Mouse (Mus musculus): ENCODE data around the gene Siglecg.
A peak's percentile ranks its signal among the peaks of the same experiment; 100 is the strongest.
"Not testable (repeated sequence)": the region's sequence is repeated elsewhere in the genome, so short reads cannot be mapped to it uniquely, and the experiment has no call there.

The Siglecg gene

DNA sequence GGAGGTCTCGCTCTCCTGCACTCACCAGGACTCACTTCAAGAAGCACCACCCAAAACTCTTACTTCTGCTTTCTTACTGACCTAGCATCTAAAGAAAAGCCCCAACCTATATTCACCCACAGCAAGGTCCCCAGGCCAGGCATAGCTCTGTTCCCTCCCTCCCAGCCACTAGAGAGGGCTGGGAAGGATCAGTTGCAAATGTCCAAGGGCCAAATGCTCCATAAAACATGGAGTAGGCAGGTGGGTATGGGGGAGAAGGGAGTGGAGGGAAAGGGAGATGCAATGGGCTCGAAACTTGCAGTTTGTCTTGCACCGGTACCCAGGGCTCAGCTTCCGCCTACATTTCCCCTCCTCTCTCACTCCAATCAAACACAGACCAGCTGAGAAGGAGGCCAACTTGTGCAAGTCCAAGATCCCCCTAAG is at the start of gene Siglecg:
Siglecg (plus strand) TSS at position 74 of the 423 bp plus-strand sequence.
- peak; percentile 45 to 54 for DNase-seq

DNA sequence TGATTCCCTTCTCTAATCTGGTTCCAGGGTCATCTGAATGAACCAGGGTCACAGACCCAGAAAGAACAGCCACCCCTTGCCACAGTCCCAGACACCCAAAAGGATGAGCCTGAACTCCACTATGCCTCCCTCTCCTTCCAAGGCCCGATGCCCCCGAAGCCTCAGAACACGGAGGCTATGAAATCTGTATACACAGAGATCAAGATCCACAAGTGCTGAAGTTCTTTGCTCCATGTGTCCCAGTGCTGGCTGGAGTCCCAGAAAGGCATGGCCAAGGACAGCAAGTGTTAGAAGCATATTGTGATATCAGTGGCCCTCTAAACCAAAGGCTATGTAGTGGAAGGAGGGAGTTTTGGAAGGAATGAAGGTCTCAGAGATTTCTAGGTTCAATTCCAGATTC is 49.4 kb upstream of the Siglecg start:
- DNase-seq: no peak

DNA sequence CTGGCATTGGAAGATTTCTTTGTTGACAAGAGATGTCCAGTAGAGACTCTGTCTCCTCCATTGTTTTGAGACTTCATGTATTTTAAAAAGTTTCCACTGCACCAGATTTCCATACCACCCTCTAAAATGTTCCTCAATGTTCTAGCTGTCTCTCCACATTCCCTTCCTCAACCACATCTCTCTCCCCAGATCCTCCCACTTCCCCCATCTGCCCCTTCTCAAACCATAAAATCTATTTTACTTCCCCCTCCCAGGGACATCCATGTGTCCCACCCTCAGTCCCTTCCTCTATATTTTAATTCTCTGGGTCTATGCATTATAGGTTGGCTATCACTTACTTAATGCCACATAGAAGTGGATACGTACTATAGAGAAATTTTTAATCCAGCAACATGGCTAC is 46.6 kb upstream of the Siglecg start:
- no peak for DNase-seq

DNA sequence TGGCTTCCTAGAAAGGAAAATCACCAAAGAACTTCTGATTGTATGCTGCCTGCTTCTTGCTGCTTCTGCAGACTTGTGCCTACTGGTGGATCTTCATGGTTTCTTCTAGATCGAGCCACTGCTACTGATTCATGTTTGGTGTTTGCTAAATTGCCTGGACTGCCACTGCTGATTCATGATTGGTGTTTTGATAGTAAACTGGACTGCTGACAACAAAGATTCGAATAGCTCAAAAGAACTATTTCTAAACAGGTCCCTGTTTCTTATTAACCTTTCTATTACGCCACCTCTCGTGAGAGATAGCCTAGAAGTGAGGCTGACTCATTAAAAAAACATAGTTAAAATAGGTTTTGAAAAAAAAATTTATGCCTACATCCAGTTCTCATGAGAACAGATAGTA is 46.0 kb upstream of the Siglecg start:
- DNase-seq: no peak

DNA sequence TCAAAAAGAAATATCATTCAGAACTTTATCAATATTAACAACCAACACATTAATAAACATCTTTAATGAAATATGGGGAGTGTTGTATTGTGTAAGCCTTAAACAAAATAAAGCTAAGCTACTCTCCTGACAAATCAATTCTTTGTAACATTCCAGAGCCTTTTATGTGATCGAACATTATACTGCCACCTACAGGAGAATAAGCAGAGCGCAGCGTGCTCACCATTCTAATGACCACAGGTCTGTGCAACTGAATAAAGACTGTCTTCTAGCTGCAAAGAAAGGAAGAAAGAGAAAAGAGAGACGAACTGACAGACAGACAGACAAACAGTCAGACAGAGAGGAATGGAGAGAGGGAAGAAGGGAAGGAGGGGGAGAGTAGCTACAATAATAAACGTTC is 29.8 kb upstream of the Siglecg start:
- DNase-seq: peak in 1 of 2 experiments; percentile 28

DNA sequence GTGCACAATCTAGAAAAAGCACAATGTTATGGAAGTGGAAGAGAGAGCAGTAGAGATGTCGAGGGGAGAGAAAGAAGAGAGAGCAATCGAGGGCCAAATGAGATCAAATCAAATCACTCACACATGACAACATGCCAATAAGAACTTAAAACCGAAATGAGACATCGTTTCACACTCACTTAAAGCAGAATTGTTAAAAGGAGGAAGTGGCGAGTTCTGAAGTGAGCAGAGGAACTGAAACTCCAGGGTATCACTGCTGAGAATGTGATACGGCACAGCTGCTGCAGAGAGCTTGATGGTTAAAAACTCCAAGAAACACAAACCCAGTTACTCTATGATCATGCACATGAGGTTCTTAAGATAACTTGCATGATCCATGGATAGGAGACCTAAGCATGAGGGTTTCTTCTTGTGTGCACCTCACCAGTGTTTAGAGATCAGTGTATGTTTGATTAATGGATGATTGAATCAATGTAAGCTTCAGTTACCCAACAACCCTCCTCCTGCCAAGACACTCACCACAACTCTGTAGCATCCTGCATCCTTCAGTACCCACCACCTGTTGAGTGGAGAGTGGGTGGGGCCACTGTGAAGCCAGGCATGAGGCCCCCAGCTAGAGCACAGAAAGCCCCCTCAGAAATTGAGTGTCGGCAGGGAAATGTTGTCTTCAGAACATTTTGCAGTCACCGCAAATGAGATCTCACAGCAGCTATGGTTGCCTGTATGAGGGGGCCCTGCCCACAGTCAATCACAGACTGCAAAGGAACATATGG is 15.5 kb upstream of the Siglecg start:
- DNase-seq: peak; percentile 38 to 44

DNA sequence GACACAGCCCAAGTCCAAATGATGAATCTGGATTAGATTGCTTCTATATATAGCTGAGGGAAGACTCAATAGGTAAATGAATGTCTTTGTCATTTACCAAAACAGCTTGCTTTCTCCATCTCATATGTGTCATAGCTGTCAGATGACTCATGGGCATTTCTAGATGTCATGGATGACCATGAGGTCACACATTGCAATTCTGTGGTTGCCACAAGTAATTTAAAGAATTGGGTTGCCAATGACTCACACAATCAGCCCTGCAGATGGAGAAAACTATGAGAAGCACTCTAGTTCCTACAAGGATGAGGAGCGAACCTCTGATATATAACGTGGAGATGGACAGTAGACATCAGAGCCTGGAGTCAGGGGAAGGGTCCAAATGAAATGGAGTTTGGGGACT is 8.5 kb upstream of the Siglecg start:
- DNase-seq: no peak

DNA sequence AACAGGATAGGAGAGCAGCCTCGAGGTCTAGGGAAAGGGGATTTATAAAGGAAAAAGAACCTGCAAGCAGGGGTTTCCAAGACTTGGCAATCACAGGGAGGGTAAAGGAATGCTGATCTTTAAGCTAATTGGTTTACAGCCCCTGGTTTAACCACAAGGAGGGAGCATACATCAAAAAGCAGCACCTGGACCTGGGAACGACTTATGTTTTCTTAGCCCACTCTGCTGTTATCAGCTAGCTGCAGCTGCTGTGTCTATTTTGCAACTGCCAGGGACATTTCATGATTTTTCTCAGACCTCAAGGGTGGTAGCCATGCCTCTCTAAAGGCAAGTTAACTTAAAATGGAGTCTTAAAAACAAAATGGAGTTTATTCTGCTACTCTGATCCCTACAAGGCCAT is 5.3 kb upstream of the Siglecg start:
- DNase-seq: no peak

DNA sequence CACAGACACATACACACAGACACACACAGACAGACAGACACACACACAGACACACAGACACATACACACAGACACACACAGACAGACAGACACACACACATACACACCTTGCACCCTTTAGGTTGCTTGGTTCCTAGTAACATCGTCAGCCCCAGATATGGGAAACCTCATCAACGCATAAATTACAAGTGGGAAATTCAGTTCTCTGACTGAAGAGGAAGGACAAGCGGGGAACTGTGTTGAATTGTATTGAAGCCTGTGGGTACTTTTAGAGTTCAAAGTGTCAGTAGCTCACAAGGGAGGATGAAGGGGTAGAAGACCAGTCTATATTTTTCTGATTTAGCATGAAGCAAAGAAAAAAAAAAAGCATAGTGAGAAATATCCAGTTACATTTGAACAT is 431 bp upstream of the Siglecg start:
- DNase-seq: no peak

DNA sequence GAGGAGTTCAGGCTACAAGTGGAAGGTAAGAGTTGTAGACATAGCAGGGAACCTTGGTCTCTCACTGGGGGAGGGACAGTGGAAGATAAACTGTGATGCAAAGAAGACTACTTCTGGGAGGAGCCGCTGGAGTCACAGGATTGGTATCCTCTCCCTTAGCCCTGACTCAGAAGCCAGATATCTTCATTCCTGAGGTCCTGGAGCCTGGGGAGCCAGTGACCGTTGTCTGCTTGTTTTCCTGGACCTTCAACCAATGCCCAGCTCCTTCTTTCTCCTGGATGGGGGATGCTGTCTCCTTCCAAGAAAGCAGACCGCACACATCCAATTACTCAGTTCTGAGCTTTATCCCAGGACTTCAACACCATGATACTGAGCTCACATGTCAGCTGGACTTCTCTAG is 1.1 kb downstream of the Siglecg start:
- no peak for DNase-seq

DNA sequence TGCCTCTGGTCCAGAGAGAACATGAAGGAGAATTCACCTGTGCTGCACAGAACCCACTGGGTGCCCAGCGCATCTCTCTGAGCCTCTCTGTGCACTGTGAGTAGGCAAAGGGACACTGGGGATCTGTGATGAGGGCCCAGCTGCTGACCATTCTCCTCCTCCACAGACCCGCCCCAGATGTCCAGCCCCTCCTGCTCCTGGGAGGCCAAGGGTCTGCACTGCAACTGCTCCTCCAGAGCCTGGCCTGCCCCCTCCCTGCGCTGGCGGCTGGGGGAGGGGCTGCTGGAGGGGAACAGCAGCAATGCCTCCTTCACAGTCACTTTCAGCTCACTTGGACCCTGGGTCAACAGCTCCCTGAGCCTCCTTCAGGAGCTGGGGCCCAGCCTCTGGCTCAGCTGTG is 3.7 kb downstream of the Siglecg start:
- not testable (repeated sequence) for DNase-seq

DNA sequence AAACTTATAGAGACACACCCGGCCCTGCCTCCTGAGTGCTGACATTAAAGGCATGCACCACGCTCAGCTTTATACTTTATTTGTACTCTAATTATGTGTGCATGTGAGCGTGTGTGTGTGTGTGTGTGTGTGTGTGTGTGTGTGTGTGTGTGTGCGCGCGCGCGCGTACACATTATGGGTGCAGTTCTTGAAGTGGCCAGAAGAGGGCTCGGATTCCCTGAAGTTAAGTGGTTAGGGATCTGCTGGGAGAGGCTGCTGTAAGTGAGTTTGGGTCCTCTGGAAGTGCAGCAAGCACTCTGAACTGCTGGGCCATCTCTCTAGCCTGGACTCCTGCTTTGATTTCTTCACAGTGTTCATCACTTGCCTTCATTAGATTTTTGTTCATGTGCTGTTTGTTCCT is 9.3 kb downstream of the Siglecg start:
- DNase-seq: no peak

DNA sequence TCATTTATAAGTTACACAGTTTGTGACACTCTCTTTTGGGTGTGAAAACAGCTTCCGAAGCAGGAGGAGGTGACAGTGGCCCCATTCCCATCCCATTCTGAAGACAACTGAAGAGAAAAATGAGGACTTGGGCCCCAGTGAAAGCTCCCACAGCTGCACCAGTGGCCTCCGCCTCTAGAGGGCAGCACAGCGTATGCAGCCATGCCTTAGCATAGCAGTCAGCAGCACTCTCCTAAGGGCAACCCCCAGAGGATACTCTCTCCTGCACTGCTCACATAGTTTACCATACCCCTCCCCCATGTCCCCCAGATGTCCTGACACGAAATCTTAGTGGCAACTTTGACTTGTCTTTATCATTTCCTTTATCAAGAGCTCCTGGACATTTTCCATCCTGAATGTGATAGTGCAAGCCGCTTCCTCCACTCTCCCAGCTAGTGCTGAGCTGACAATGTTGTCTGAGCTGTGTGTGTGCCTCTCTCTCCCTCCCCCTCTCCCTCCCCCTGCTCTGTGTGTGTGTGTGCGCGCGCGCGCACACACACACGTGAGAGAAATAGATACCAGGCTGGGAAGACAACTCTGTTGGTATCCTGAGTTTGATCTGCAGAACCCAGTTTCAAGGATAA is 15.1 kb downstream of the Siglecg start:
- peak; percentile 64 to 89 for DNase-seq

DNA sequence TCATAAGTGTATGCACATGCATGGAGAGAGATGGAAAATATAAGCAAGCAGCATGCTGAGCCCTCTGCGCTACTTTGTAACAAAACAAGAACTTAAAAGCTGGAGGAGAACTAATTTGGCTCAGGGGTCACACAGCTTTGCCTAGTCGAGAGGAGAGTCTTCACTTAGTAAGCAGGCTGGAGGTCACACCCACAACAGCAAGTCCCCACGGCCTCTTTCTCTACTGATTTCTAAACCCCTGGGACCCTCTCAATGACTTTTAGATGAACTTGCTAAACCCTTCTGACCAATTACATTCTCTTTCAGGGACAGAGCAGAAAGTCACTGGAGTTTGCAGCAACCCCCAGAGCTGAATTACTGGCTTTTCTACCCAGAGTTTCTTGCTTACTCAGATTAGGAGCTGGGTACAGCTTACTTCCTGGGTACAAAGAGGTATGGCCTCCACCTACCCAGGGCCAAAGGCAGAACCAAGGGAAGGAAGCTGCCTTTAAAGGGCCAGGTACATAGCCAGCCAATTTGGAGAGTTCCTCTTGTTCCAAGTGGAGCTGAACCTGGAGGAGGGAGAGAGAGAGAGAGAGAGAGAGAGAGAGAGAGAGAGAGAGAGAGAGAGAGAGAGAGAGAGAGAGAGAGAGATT is 16.1 kb downstream of the Siglecg start:
- no peak for DNase-seq

DNA sequence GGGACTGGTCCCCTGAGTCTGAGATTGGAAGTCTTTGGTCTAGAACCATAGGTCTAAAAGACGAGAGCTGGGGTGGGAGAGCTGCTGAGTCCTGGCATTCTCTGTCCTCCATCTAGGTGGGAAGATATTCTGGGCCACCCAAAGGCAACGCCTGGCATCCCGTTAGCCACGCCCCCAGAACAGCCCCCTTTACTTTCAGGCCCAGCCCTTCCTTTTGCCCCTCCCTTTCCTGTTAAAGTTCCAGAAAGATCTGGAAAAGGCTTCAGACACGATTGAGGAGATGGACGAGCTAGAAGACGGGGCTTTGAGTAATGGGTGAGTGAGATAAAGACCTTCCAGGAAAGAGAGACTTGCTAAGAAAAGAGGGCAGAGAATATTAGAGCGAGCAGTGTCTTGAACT is 19.4 kb downstream of the Siglecg start, which contains the start of gene Lim2:
Lim2 (plus strand) TSS at position 265 of the 400 bp plus-strand sequence.
- DNase-seq: no peak

DNA sequence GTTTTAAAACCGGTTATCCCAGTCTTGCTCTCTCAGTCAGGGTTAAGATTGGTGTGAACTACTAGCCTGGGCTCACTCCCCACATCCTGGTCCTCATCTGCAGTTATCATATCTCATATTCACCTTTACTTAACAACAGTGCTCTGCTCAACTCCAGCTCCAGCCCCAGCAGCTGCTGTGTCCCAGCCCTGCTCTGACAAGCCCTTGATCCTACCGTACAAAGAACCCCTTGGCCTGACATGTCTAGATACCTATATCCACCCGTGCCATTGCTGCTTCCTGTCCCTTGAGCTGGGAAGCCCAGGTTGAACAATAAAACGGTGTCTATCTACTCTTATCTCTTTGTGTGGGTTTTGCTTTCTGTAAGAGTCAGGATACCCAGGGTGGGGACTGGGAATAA is 21.5 kb downstream of the Siglecg start:
- no peak for DNase-seq

DNA sequence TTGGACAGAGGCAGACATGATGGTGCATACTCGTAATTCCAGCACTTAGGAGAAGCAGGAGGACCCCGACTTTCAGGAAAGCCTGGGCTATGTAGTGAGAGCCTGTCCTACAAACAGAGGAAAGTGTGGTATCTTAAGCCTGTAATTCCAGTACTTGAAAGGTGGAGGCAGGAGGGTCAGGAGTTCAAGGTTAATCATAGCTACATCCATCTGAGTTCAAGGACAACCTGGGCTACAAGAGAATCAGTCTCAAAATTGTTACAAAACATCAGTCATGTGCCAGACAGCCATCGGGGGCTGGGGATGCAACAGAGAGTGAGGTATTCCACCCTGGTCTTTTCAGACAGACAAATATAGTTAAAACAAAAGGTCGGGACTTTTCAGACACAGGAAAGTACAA is 24.9 kb downstream of the Siglecg start:
- no peak for DNase-seq

DNA sequence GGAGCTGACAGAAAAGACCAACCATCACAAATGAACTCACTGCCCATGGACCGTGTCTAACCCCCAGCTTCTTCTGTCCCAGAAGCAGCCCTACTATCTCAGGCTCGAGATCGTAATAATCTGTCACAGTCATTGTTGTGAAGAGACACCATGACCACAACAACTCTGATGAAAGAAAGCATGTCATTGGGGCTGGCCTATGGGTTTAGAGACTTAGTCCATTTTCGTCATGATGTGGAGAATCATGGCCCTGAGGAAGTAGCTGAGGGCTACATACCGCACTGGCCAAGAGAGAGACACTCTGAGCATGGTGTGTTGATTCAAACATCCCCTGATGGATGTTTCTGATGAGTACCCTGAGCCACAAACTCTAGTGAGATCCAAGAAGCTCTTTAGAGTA is 26.7 kb downstream of the Siglecg start:
- DNase-seq: no peak

DNA sequence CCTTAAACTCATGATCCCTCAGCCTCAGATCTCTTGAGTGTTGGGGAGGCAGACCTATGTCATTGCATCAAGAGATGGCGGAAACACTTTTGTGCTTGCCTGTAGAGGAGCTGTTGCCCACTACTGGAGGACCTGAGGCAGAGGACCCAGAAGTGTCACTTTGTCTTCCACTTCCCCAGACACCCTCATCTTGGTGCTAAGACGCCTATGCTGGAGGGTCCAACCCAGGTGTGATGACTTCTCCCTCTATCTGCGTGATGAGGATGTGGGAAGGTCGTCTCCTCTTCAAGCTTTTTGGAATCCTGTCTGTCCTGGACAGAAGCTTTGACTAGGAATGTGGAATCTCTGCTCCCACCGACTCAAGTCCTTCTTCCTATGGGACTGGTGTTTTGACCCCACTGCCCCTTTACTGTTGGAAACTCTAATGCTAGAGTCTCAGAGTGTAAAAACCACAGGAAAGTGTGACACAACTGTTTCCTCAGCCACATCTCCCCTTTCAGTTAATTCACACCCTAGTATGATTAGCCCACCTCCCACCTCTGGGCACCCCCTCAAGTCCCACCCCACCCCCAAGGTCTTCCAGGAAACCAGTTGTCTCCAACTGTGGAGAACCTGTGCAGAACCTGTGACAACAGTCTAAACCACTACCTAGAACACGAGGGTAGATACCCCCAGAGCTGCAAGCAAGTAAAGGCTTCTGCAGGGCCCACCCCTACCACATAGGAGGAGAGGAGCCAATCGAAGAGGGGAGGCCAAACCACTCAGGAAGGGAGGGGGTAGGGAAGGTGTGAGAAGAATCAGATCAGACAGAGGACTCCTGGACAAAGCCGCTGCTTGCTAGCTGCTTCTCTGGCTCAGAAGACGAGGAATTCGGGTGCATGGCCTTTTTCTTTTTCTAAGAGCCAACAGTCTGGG is 28.6 kb downstream of the Siglecg start, which contains the start of gene Nkg7:
Nkg7 (plus strand) TSS at position 733 of the 915 bp plus-strand sequence.
- no peak for DNase-seq

DNA sequence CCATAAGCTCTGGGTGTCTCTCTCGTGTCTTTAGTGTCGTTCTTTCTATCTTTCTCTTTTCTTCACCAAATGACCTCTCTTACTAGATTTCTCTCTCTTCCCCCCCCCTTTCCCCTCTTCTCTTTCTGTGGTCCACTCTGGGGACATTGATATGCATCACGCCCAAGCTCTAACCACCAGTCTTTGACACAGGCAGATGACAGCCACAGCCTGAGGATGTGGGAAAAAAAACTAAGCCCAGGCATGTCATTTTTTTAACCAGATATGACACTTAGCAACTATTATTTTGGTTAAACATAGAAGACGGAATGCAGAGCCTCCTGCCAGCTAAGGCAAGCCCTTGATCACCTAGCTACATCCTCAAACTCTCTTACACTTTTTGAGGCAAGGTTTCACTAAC is 30.6 kb downstream of the Siglecg start:
- no peak for DNase-seq

DNA sequence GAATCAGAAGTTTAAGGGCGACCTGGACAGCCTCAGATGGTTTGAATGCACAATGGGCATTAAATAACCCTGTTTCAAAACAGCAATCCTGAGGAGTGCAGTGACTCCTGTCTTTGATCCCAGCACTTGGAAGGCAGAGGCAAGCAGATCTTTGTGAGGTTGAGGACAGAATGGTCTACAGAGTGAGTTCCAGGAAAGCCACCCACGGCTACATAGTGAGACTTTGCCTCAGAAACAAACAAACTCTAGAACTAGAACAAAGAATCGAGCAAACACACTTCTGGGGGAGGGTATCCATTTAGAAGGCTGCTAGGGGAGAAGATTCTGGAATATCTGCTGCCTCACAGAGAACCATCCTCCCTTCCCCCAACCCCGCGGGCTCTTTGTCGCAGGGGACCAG is 32.5 kb downstream of the Siglecg start, which contains the start of gene Cldnd2:
Cldnd2 (plus strand) TSS at position 301 of the 400 bp plus-strand sequence.
- DNase-seq: no peak

DNA sequence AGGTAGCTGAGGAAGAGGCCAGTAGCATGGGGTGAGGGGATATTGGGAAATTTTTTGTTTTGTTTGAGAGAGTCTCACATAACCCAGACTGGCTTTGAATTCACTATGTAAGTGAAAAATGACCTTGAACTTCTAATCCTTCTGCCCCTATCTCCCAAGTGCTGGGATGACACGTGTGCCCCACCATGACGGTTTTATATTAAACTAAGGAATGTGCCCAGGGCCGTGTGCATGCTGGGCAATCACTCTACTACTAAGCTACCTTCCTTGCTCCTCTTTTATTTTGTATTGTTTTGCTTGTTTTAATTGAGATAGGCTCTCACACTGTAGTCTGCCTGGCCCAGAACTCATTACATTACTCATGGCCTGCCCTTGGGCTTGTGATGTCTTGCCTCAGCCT is 33.1 kb downstream of the Siglecg start:
- no peak for DNase-seq

DNA sequence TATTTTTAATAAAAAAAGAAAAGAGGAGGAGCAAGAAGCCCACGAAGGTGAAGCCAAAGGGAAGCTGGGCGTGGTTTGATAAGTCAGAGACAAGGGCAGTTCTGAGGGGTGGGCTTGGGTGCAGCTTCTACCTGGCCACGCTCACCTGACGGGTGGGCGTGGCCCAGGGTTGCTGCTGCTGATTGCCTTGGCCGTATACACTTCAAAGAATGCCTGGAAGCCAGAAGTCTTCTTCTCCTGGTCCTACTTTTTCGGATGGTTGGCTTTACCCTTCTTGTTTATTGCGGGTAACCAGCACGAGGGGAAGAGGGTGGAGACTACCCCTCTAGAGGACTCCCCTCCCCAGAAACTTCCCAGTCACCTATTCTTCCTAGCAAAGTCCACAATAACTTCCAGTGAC is 34.7 kb downstream of the Siglecg start:
- DNase-seq: no peak

All from spleen, adult 18-20 months (tissue).